Mouse (Mus musculus) embryo, embryonic 9.5 days (tissue): ENCODE results near the gene Alg5.
A peak's percentile ranks its signal among the peaks of the same experiment; 100 is the strongest.
"Not testable (repeated sequence)": the region's sequence is repeated elsewhere in the genome, so short reads cannot be mapped to it uniquely, and the experiment has no call there.

Experiments used
- DNase-seq: peaks from one replicate; pipeline ENCODE4 v3.0.0-alpha.2; 2017; ENCODE audit errors: extremely low spot score

Gene Alg5

GRCm38 (mm10) chr3:54737317-54737716, 2.0 kb downstream of the Alg5 start:
- no peak for DNase-seq

- DNase-seq: no peak
These were observed 6.6 kb downstream of the Alg5 start for GRCm38 (mm10) chr3:54741965-54742364.

- no peak for DNase-seq
These were observed 10.5 kb downstream of the Alg5 start for GRCm38 (mm10) chr3:54745799-54746198.

- no peak for DNase-seq
These were observed 18.1 kb downstream of the Alg5 start for GRCm38 (mm10) chr3:54753411-54753810.

- peak; percentile 57 for DNase-seq
These were observed 20.1 kb downstream of the Alg5 start, which contains the start of gene Smad9 for GRCm38 (mm10) chr3:54755145-54756041. TSS of gene Smad9 (plus strand) at chr3:54755582.

- DNase-seq: peak; percentile 42
These were observed 20.7 kb downstream of the Alg5 start for GRCm38 (mm10) chr3:54756058-54756457.

- DNase-seq: no peak
These were observed 22.1 kb downstream of the Alg5 start for GRCm38 (mm10) chr3:54757446-54757845.

- no peak for DNase-seq
These were observed 23.9 kb downstream of the Alg5 start for GRCm38 (mm10) chr3:54759211-54759610.

- no peak for DNase-seq
These were observed 25.2 kb downstream of the Alg5 start for GRCm38 (mm10) chr3:54760321-54761115.

GRCm38 (mm10) chr3:54761258-54761657, 25.9 kb downstream of the Alg5 start:
- DNase-seq: no peak

GRCm38 (mm10) chr3:54764418-54764817, 29.1 kb downstream of the Alg5 start:
- peak; percentile 20 for DNase-seq

- DNase-seq: not testable (repeated sequence)
These were observed 30.2 kb downstream of the Alg5 start for GRCm38 (mm10) chr3:54765521-54765920.

- DNase-seq: no peak
These were observed 30.7 kb downstream of the Alg5 start for GRCm38 (mm10) chr3:54766034-54766433.

- DNase-seq: no peak
These were observed 31.5 kb downstream of the Alg5 start for GRCm38 (mm10) chr3:54766811-54767210.

- no peak for DNase-seq
These were observed 33.3 kb downstream of the Alg5 start for GRCm38 (mm10) chr3:54768592-54768991.

- no peak for DNase-seq
These were observed 34.3 kb downstream of the Alg5 start for GRCm38 (mm10) chr3:54769349-54770275.

- no peak for DNase-seq
These were observed 38.3 kb downstream of the Alg5 start for GRCm38 (mm10) chr3:54773613-54774012.

GRCm38 (mm10) chr3:54775989-54776631, 40.8 kb downstream of the Alg5 start:
- DNase-seq: no peak

- no peak for DNase-seq
These were observed 55.3 kb downstream of the Alg5 start for GRCm38 (mm10) chr3:54790601-54791000.

GRCm38 (mm10) chr3:54791822-54792677, 56.7 kb downstream of the Alg5 start:
- no peak for DNase-seq
